Mouse (Mus musculus) liver, embryonic 14.5 days (tissue): ENCODE data around the gene Adgrg7.

Source experiments
- CTCF ChIP-seq: IDR thresholded peaks from 2 replicates; pipeline ENCODE4 v1.5.1; 2016; ENCODE audit warnings: antibody characterized with exemption, low read depth, control low read depth
- EP300 ChIP-seq: IDR thresholded peaks from 2 replicates; pipeline ENCODE4 v1.6.1; 2016; ENCODE audit warnings: antibody characterized with exemption, low read depth

DNA sequence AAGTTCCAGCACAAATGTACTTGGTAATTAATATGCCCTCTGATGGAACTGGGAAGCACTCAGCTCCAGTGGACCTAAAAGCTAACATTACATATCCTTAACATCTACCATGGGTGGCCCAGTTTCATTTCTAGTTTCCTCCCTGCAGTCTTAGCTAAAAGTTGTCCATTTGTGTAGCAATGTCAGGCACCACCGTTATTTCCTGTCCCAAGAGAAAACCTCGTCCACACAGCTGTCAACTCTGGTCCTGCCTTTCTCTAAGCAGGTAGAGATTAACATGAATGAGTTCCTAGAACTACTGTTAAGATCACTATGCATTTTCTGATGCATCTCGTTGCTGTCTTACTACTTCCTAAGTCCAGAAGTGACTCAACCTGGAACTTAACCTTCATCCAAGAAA lies 80.0 kb downstream of the Adgrg7 start:
- no peak for TF ChIP-seq CTCF
- no peak for TF ChIP-seq EP300
